Mouse (Mus musculus): ENCODE measurements around the gene Teddm1b.

Teddm1b gene

DNA sequence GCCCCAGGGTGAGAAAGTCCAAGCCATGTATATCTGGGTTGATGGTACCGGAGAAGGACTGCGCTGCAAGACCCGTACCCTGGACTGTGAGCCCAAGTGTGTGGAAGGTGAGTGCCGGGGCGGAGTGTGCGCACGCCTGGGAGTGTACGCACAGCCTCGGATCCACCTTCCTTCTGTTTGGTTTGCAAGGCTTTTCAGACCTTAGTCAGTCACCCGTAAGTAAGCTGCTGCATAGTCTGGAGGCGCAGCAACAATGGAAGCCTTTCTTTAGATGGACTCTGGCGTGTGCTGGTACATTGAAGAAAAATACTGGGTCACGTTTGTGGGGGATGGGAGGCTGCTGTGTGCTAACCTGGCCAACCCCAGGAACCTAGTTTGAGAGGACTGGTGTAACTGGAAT, 28.9 kb downstream of the Teddm1b start:
- no peak for DNase-seq (ENCODE audit: low read depth)

- DNase-seq (ENCODE audit: low read depth) = no peak
Observed at GRCm38 (mm10) chr1:153904236-153904635, 30.1 kb downstream of the Teddm1b start.

DNA sequence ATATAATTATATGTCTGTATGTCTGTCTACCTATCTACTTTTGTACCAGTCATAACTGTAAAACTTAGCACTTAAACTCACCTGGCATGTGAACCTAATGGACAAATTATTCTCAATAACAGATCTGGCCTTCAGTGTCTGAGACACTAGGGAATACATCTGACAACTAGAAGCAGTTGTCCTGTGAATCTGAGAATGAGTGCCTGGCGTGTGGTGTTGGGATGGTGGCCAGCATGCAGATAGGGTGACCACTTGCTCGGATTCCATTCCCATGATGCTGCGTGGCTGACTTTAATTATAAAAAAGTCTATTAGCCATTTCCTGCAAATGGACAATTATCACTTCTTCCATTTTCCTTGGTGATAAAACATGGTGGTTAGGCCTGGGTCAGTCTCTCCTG, 31.7 kb downstream of the Teddm1b start:
- DNase-seq (ENCODE audit: low read depth) = no peak

GRCm38 (mm10) chr1:153908208-153908607, 34.1 kb downstream of the Teddm1b start:
- DNase-seq (ENCODE audit: low read depth) = no peak

- DNase-seq (ENCODE audit: low read depth) = no peak
Observed at GRCm38 (mm10) chr1:153908741-153909140, 34.6 kb downstream of the Teddm1b start.

GRCm38 (mm10) chr1:153909213-153909962, 35.2 kb downstream of the Teddm1b start:
- DNase-seq (ENCODE audit: low read depth) = no peak

DNA sequence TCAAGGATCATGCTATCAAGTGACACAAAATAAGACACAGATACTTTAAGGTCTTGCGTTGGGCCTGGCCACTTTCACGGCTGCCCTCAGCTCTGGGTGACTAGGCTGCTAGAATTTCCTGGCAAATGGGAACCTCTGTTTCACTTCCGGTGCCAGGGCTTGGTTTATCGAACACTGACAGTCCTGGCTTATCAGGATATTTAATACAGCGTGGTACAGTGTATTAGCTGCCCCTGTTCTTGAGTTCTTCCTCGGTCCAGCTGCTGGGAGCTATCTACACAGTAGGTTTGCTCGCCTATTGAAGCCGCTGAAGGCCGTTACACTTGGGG, 35.8 kb downstream of the Teddm1b start:
- no peak for DNase-seq (ENCODE audit: low read depth)

GRCm38 (mm10) chr1:153910423-153910822, 36.3 kb downstream of the Teddm1b start:
- DNase-seq (ENCODE audit: low read depth) = no peak

- DNase-seq (ENCODE audit: low read depth) = no peak
Observed at GRCm38 (mm10) chr1:153911276-153911795, 37.2 kb downstream of the Teddm1b start.

GRCm38 (mm10) chr1:153913869-153914268, 39.7 kb downstream of the Teddm1b start:
- DNase-seq (ENCODE audit: low read depth) = no peak

GRCm38 (mm10) chr1:153918521-153919206, 44.5 kb downstream of the Teddm1b start:
- DNase-seq (ENCODE audit: low read depth) = no peak

DNA sequence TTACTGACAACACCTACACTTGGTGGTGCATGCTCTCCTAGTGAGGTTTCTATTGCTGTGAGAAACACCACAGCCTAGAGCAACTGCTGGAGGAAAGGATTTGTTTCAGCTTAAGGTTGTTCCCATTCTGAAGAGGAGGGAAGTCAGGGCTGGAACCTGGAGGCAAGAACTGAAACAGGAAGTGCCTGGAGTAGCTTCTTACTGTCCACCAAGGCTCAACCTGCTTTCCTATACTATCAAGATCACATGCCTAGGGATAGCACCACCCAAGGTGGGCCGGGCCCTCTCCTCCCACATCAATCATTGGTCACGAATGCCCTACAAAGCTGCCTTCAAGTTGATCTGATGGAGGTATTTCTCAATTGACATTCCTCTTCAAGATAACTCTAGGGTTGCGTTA, 47.5 kb downstream of the Teddm1b start:
- DNase-seq (ENCODE audit: low read depth) = no peak

GRCm38 (mm10) chr1:153922571-153923021, 48.5 kb downstream of the Teddm1b start:
- DNase-seq (ENCODE audit: low read depth) = no peak

DNA sequence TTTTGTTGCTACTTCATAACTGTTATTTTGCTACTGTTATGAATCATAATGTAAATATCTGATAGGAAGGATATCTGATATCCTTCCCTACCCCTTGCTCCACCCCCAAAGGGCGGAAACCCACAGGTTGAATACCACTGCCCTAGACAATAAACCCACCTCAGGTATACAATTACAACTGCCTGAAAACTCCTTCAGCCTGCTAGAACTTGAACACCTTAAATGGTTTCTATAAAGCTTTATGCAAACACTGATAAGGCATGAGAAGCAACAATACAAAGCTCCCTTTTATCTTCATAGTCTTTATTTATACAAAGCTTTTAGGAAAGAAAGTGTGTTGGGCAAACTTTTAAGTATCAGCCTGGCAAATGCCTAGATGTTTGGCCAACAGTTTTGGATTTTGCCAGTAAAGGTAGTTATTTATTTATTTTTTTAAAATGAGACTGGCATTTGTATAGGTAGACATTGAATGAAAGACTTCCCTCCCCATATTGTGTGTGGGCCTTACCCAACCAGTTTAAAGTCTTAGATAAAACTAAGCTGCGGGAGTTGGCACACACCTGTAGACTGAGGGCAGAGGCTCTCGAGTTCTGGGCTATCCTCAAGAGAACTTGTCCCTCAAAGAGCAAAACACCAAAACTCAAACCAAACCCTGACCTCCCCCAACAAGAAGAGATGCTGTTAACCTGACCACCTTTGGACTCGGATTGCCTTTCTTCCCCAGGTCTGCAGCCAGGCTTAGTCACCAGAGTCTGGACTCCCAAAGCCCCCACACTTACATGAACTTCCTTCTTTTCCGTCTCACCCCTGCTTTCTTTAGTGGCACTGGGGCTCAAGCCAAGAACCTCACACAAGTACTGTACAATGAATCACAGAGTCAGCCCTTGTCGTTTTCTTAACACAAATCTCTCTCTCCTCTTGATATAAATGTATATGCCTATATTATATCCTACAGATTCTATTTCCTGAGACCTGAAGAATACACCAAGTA, 50.5 kb downstream of the Teddm1b start:
- DNase-seq (ENCODE audit: low read depth) = no peak

Measured in induced T-regulatory cell, adult 2 months (primary cell).